Mouse (Mus musculus) cerebellum, adult 2 months (tissue): ENCODE measurements around the gene Cpeb1. TPM values are rescaled to one million over a fixed set of nuclear protein-coding genes. Genes with fewer than 3 reads are reported as not detected.

Experiments used
- DNase-seq, 2 experiments: peaks; one replicate each; pipeline ENCODE4 v3.0.0; 2021
- H3K27ac ChIP-seq: fragments of 200-500 bp; 2 replicates; pipeline ENCODE4 v1.5.1; 2012; ENCODE audit warnings: low read length, control low read depth, inconsistent platforms; ENCODE audit not compliant: insufficient read depth
- H3K27me3 ChIP-seq: fragments of 200-500 bp; 2 replicates; pipeline ENCODE4 v1.6.1; 2012; ENCODE audit warnings: inconsistent platforms, mild to moderate bottlenecking, low read length, moderate library complexity; ENCODE audit not compliant: control insufficient read depth, insufficient read depth
- H3K4me1 ChIP-seq: fragments of 200-500 bp; 2 replicates; pipeline ENCODE4 v1.6.1; 2011; ENCODE audit warnings: low read length; ENCODE audit not compliant: control insufficient read depth, insufficient read depth
- H3K4me3 ChIP-seq: fragments of 200-500 bp; replicated peaks from 2 replicates; pipeline ENCODE3; 2011; ENCODE audit warnings: mild to moderate bottlenecking, low read depth, low read length, control low read depth; ENCODE audit not compliant: insufficient read depth
- CTCF ChIP-seq: fragments of 200-500 bp; IDR thresholded peaks from 2 replicates; pipeline ENCODE4 v1.5.1; 2011; ENCODE audit warnings: low read depth, mild to moderate bottlenecking, control low read depth, low read length, moderate library complexity, borderline replicate concordance; ENCODE audit not compliant: insufficient read depth
- POLR2A ChIP-seq: fragments of 200-500 bp; IDR thresholded peaks from 2 replicates; pipeline ENCODE4 v1.6.1; 2011; ENCODE audit warnings: low read length, control low read depth, borderline replicate concordance; ENCODE audit not compliant: insufficient read depth
- WGBS: fragments of 180-500 bp; shearing (Covaris S2); methylation state at CpG from one replicate; pipeline ENCODE4 v1.1.7; 2018; 5-methylcytosine and 5-hydroxymethylcytosine counted together
- polyA plus RNA-seq: library from polyadenylated mRNA; depleted of rRNA; stranded (reverse); fragments of >200 nt; gene quantifications from 2 replicates; pipeline ENCODE4 v1.2.3, GENCODE M21; 2012; rRNA removed

Gene Cpeb1
- polyA plus RNA-seq, 1 experiment, result 89.6 TPM

GRCm38 (mm10) chr7:81304675-81305074 is 150.6 kb downstream of the Cpeb1 start:
- H3K27me3 ChIP-seq, result no peaks in the 10 kb centered on the region
- no peak overlapping the region for H3K4me3 ChIP-seq
- TF ChIP-seq POLR2A, result no peak
- no peak for TF ChIP-seq CTCF
- WGBS, result 80% methylated on average over 5 of the region's 5 CpGs
- peak overlapping the region; percentile 45; the same call in 1 of the 2 replicates for H3K27ac ChIP-seq
- peak in 1 of 2 experiments; percentile 15 for DNase-seq
- no peaks in the 10 kb centered on the region for H3K4me1 ChIP-seq

GRCm38 (mm10) chr7:81304100-81304499 is 151.2 kb downstream of the Cpeb1 start:
- Histone ChIP-seq H3K4me3 (no peak overlapping the region), H3K27me3 (no peaks in the 10 kb centered on the region), H3K27ac (peak overlapping the region; percentile 45; the same call in 1 of the 2 replicates), H3K4me1 (no peaks in the 10 kb centered on the region)
- DNase-seq, result no peak
- TF ChIP-seq CTCF (no peak), POLR2A (no peak)
- WGBS, result 87% methylated on average over 5 of the region's 5 CpGs

GRCm38 (mm10) chr7:81303682-81304081 is 151.6 kb downstream of the Cpeb1 start:
- Histone ChIP-seq H3K27ac (peak overlapping the region; percentile 45; the same call in 1 of the 2 replicates), H3K4me1 (no peaks in the 10 kb centered on the region), H3K27me3 (no peaks in the 10 kb centered on the region), H3K4me3 (no peak overlapping the region)
- TF ChIP-seq POLR2A (no peak), CTCF (no peak)
- no peak for DNase-seq
- 89% methylated on average over 2 of the region's 2 CpGs for WGBS

GRCm38 (mm10) chr7:81301323-81301722 is 153.9 kb downstream of the Cpeb1 start:
- 56% methylated on average over 7 of the region's 7 CpGs for WGBS
- TF ChIP-seq POLR2A (no peak), CTCF (no peak)
- Histone ChIP-seq H3K27me3 (no peaks in the 10 kb centered on the region), H3K4me1 (no peaks in the 10 kb centered on the region), H3K27ac (no peak overlapping the region), H3K4me3 (no peak overlapping the region)
- no peak for DNase-seq

GRCm38 (mm10) chr7:81298206-81298605 is 157.1 kb downstream of the Cpeb1 start:
- TF ChIP-seq CTCF (no peak), POLR2A (no peak)
- WGBS, result 53% methylated on average over 6 of the region's 6 CpGs

More at GRCm38 (mm10) chr7:81298206-81298605, 157.1 kb downstream of the Cpeb1 start:
- H3K4me1 ChIP-seq, result no peaks in the 10 kb centered on the region
- no peak overlapping the region for H3K27ac ChIP-seq
- no peak overlapping the region for H3K4me3 ChIP-seq
- H3K27me3 ChIP-seq, result no peaks in the 10 kb centered on the region
- no peak for DNase-seq

Other genes starting within 250 kb of the Cpeb1 start
- 16.4 and 21.8 TPM in 2 replicates for gene Pde8a, start 241.9 kb downstream of the Cpeb1 start, polyA plus RNA-seq
- gene Rps17, start 110.2 kb downstream of the Cpeb1 start, polyA plus RNA-seq, result 775 and 784 TPM in 2 replicates
- 139 and 141 TPM in 2 replicates for gene Ap3b2, start 38.5 kb upstream of the Cpeb1 start, polyA plus RNA-seq
- gene BC048679, start 42.8 kb upstream of the Cpeb1 start, polyA plus RNA-seq, result not detected in 2 replicates
- 0.16 and 0.26 TPM in 2 replicates for gene Fsd2, start 111.5 kb upstream of the Cpeb1 start, polyA plus RNA-seq
- gene Whamm, start 115.8 kb upstream of the Cpeb1 start, polyA plus RNA-seq, result 28.6 and 29.4 TPM in 2 replicates